Mouse (Mus musculus) lung, postnatal 36 days (tissue): ENCODE data around the gene Tmem132d.
A peak's percentile ranks its signal among the peaks of the same experiment; 100 is the strongest.

Experiments used
- DNase-seq: peaks from one replicate; pipeline ENCODE4 v3.0.0; 2022; ENCODE audit warnings: mixed read lengths

Tmem132d gene

DNA sequence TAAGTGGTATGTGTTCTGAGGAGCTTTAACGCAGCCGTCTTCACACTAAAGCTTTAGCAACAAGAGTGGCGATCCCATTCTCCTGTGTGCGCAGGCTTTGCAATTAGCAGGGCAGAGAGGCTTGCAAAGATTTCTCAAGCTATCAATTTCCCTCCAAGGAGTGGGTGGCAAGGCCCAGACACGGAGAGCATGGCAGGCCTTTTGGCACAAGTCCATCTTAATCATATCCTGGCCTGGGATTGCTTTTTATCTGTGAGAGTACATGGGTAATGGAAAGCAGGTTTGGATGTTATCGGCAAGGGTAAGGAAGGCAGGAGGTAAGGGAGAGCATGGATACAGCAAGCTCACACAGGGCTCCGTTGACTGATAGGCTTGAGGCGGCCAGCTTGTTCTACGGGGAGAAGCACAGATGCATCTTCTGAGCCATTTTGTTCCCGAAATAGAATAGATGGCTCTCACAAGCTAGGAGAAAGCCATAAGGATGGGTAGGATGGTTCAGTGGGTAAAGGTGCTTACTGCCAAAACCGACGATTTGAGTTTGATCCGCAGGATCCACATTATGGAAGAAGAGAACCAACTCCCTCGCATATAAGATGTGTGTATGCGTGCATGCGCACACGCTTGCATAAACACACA, 228.1 kb downstream of the Tmem132d start:
- no peak for DNase-seq

DNA sequence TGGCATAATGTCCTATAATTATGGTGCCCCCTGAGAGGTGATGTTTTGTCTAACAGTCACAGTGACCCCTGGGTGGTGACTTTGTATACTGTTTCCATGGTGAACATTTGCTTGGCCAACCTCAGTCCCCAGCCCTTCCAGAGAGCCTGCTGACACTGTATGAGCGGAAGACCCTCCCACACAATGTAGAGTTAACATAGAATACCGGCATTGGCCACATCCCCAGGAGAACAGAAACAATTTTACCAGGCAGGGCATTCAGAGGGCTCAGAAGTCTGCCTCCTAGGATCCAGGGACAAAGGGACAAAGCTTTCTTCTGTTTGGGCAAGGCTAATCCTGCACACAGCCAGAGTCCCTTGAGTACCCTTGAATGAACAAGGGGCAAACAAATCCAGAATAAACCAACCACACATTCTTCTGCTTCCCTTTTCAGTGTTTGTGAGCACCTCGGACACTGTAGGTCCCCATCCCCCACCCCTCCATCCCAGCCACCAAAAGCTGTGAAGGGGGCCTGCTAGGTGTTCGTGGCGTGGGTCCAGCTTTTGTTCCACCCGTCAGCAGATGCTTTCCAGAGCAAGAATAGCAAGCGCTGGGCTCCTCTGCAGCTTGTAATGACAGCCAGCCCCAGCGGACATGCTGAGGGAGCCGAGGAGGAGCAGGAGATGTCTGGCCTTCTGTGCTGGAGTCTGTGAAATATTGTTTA, 228.8 kb downstream of the Tmem132d start:
- DNase-seq: peak; percentile 6

DNA sequence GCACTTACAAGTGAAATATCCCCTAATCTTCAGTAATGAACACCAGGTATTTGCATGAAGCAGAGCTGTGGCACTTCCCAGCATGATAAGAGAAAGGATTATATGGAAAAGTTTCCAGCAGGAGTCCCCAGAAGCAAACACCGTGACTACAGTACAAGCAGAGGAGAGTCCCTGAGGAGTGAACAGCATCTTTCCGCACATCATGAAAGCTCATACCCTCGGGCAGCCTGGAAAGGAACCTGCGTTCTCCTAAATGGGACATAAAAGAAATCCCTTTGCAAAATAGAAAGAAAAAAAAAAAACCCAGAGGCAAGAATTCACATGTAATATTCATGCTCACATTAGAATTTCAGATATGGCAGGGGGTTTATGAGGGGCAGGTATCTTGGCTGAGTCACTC, 238.8 kb downstream of the Tmem132d start:
- DNase-seq: no peak

DNA sequence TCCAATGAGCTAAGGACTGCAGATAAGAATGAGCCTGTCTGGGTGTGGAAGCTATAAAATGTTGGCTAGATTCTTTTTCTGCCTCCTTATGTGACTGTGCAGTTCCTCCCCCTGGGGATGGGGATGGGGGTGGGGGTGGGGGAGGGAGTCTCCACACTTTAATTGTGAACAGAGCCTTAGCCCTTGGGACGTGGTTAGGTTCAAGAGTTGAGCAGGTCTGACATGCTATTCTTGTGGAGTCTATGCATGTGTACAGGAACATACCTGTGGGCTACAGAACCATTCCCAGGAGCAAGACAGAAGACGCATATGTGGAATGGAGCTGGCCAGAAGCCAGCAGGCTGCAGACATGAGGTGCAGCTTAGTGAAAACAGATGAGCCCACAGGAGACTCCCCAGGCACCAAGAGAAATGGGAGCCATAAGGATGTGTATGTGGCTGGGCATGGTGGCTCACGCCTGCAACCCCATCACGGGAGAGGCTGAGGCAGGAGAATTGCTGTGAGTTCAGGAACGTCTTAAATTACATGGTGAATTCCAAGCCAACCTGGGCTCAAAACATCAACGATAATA, 240.3 kb downstream of the Tmem132d start:
- DNase-seq: no peak

DNA sequence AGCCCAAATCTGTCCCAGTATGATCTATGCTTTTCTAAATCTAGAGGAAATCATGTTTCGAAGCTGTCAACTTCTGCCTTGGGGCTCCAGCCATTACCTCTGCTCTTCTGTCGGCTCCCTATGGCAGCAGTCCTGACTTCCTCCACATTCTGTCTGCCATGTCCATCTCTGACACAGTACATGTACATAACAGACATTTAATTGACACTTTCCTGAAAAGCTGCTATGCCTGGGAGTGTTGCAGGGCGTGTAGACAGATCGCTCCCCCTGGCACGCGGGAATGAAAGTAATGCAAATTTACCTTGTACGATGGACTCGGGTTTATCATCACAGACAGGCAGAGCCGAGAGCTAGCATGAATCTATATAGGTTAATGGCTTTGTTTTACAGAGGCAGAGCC, 241.2 kb downstream of the Tmem132d start:
- no peak for DNase-seq

DNA sequence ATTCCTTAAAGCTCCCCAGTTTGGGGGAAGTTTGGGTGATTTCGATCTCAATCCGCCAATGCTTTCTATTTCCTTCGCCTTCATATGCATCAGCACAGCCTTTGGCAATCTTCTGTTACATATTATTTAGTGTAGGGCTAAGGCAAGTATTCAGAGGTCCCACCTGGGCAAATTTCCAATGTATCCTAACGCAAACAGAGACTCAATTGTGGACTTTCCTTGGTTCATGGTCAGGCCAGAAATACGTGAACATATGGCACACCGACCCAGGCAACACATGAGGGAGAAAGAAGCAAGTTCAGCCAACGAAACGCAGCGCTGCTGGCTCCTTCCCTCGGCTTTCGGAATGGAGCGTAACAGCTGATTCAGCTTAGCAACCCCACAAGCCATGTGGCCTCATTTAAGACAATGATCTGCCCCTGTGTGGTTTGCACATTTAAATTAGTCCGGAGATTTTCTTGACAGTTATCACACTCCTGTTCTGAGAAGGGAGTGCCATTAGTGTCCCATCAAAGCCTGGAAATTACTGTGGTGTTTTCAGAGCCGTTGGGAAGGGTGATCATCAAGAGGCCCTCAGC, 242.5 kb downstream of the Tmem132d start:
- DNase-seq: no peak

DNA sequence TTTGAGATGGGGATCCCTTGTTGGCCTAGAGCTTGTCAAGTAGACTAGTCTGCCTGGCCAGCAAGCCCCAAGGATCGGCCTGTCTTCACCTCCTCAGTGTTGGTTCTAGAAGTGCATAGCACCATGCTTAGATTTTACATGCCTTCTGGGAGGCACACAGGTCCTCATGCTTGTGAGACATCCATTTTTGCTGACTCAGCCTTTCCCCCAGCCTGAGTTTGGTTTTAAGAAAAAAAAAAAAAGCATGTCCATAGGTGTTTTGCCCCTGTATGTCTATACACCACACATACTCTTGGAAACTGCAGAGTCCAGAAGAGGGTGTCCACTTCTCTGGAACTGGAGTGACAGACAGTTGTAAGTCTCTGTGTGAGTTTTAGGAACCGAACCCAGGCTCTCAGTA, 256.6 kb downstream of the Tmem132d start:
- DNase-seq: no peak

DNA sequence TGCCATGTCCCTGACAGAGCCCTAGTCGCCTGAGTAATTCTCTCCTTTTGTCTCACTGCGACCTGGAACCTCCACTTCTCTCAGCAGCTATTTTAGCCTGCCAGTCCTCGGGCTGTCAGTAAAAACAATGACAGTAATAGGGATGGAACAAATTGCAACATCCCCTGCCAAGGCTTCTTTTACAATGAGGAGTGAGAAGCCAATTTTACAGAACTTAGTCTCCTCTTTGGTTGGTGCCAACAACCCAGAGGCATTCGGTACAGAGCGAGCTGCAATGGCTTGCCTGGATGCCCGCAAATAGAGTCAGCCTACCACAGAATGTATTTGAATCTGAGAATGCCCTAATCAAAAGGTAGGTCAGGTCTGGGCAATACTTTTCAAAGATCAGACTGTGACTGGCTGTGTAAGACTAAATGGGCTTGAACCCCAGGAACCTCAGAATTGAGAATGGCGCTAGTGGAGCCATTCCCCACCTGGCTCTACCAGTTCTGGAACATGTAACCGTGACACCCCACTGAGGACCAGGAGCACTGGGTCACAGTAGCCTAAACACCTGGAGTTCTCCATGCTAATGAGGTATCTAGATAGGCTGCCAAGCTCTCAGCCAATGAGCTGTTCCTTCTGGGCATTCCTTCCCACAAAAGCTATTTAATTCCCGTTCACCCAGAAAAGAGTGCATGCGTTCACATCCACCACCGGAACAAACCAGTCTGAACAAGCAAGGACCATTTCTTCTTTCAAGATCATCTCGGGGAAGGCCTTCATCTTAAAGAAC, 273.8 kb downstream of the Tmem132d start:
- DNase-seq: no peak

DNA sequence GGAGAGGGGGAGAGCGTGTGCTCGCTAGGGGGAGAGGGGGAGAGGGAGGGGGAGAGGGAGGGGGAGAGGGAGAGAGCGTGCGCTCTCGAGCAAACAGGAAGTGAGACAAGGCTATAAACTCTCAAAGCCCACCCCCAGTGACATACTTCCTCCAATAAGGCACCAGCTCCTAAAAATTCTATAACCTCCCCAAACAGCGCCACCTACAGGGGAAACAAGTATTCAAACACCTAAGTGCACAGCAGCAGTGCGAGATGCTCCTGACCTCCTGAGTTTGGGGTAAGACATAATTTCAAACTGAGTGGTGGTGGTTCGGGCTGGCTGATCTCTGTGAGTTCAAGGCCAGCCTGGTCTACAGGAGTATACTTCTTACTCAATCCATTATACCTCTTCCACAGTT, 281.4 kb downstream of the Tmem132d start:
- no peak for DNase-seq

DNA sequence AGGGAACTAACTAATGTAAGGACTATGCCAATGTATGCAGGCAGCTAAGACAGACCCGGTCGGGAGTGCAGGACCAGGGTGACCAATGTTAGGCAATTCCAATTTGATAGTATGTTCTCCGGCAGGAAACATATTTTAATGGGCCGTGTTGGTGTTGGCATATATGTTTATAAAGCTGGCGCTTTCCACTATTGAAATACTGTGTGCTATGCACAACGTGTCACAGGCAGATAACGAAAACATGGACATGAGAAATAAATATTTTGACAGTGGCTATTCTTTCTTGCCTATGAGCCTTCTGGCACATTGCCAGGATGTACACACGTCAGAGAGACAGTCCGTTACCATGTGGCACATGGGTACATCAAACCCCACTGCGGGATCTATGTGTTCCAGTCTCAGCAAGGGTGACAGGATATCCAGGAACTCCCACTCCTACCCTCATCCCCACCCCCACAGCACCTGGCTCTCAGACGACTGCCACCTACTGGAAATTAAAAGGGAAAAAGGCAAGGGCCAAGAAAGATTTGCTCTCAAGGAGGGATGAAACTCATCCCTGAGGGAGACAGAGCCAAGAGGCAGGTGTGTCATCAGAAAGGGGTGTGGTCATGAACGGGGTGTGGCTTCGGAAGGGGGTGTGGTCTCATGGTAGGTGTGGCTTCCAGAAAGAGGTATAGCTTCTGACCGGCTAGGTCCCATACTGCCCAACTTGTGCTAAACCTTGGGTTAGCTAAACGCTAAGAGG, 285.8 kb downstream of the Tmem132d start:
- DNase-seq: peak; percentile 5

DNA sequence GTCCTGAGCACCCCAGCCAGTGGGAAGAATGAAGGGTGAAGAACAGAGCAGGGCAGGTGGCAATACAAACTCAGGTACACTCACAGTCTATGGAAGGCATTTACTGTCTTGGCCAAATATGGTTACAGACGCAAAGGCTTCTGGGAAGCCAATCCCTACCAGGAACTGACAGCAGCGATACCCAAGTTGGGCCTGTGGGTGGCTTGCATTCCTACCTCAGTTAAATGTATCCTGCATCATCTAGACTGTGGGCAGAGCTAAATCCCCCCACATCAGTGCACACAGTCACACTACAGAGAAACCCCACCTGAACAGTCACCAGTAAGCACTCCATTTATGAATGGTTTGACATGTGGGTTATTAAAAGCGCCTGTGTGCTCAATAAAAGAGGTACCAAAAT, 288.1 kb downstream of the Tmem132d start:
- no peak for DNase-seq

DNA sequence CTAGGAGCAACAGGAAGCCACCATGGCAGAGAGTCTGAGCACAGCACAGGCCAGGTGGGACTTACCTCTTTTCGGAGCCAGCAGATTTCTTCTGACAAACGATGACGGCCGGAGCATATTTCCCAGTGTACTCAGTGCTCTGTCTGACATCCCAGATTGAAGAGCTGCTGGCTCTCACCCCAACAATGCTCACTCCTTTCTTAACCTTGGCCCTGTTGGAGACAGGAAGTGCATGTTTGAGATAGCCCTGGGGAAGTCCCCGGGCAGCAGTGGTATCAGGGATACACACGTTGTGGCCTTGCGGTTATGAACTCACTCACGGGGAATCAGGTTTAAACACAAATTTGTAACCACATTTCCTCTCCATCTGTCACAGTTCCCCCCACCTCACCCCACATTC, 296.1 kb downstream of the Tmem132d start:
- DNase-seq: no peak

DNA sequence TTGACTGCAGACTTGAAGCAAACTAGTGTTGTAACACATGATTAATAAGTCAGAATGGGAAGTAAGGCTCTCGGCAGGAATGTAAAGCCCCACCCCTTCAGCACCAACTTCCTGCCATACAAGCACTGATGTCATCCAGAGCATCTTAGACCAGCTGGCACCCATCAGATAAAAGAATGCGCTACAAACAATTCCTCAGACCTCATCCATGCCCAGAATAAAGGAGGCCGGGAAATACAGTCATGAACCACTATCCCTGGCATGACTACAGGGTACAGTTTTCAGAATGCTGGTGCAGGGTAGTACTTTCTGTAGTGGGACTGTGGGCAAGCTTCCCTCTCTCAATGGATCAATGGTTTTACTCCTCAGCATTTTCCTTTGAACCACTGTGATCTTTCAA, 310.2 kb downstream of the Tmem132d start:
- peak; percentile 4 for DNase-seq

DNA sequence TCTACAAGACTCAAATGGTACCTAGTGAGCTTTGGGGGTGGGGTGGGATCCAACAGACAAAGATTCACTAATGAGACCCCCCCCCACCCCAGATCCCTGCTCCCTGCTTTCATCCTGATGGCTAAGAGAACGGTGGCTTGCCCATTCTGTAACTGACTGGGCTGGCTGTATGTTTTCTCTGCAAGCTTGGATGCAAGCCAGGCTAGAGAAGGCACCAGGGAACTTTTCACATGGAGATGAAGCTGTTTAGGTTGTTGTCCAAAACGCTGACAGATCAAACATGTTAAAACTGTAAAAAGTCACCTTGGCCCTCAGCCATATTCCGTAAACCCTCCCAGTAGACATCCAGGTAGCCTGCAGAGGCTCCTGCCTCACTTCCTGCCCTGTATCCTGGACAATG, 313.7 kb downstream of the Tmem132d start:
- no peak for DNase-seq

DNA sequence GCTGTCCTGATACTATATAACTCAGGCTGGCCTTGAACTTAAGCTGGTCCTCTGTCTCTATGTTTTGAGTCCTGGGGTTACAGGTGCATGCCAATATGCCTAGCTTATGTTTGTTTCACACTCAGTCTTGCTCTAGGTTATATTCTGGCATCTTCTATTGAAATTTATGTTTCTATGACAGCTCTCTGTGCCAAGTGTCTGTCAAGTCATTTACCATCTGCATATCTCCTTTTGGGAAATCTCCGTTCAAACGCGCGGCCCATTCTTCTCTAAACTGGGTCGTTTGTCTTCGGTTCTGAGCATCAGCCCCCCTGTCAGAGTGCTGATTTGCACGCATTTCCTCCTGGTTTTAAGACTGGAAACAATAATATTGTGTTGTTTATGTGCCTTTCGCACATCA, 319.8 kb downstream of the Tmem132d start:
- no peak for DNase-seq

DNA sequence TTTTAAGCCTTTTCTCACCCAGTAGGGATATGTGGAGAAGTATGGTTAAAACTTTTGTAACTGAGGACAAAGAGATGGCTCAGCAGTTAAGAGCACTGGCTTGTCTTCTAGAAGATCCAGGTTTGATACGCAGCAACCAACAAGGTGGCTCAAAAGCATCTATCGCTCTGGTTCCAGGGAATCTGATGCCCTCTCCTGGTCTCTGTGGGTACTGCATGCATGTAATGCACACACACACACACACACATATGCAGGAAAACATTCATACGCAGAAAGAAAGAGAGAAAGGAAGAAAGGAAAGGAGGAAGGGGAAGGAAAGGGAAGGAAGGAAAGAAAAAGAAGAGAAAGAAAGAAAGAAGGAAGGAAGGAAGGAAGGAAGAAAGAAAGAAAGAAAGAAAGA, 320.4 kb downstream of the Tmem132d start:
- no peak for DNase-seq

DNA sequence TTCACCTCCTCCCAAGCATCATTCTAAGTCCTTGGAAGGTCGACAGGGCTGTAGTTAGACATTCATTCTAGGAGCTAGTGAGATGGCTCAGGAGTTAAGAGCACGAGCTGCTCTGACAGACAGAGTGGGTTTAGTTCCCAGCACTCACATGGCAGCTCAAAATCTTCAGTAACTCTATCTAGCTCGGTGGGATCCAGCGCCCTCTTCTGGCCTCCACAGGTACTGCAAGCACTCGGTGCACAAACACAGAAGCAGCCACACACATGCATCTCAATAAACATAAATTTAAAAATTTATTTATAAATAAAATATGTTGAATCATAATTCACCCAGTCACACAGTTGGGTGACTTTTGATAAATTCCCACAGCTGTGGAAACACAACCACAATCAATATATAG, 321.2 kb downstream of the Tmem132d start:
- no peak for DNase-seq

DNA sequence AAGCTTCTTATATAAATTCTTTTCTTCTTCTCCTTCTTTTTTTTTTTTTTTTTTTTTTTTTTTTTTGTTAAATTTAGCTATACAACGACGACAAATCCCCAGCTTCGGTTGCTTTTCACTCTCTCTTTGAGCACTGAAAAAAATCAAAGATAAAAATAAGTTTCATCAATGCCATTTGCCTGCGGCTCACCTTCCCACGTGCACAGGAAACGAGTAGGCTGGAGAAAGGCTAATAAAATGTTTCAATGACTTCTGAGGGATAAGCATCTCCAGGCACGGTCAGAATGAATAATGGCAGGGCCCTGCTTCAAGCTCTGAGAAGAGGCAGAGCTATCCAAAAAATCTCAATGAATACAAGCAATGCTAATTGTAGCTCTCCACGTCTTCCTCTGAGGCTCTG, 330.3 kb downstream of the Tmem132d start:
- no peak for DNase-seq

DNA sequence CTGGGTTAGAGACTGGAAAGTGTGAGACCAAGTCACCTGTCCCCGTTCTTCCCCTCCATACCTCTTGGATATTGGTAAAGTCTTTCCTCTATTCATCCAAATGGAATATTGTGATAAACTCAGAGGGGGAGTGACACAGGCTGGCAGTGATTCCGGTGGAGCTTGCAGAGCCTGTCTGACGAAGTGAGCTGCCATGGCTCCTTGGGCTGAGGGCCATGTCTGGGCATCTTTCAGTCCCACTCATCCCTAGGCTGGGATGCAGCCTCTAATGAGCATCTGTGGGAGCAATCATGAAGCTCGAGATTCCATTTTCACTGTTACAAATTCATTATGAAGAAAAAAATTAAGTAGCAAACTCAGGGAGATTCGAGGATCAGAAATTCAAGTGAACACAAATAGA, 332.5 kb downstream of the Tmem132d start:
- DNase-seq: no peak

DNA sequence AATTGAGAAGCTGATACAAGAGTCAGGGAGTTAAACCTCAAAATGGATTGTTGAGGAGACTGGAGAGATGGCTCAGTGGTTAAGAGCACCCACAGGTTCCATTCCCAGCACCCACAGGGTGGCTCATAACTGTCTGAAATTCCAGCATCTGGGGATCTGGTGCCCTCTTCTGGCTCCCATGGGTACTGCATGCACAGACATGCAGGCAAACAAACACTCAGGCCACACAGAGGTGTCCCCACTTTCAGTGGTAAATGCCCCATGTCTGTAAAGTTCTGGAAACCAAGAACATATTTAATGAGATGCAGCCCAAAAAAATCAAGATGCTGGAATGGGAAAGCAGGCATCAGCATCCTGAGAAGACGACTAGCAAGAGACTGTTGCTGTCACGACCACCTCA, 333.4 kb downstream of the Tmem132d start:
- no peak for DNase-seq

DNA sequence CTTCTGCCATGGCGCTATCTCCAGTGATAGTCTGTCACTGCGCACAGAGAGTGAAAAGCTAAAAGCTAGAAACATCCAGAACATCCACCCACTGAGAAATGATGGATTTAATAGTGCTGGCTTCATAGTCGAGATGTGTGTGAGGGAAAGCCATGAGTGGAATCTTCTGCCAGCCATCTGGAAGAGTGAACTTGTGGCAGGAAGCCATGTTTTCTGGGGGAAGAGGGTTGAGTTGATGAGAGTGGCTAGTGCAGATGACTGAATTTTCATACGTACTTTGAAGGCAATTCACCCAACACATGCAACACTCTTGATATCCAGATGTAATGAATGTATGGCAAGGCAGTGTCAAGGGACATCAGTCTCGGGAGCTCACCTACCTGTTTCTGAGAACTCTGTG, 342.3 kb downstream of the Tmem132d start:
- DNase-seq: no peak

DNA sequence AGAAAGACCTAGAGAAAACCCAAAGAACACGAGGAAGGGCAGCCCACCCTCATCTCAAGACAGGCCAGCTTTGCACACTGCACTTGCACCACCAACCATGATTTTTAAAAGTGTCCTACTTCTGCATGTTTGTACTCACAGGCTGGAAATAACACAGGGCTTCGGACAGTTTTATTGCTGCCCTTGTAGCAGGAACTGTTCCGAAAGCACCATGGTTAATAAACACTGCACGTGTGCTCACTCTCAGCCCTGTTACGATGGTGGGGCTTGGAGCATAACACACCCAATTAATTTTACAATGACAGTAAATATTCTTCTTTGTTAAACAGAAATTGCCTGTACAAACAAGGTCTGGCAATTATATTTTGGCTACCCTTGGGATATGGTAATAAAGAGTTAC, 357.4 kb downstream of the Tmem132d start:
- DNase-seq: no peak

DNA sequence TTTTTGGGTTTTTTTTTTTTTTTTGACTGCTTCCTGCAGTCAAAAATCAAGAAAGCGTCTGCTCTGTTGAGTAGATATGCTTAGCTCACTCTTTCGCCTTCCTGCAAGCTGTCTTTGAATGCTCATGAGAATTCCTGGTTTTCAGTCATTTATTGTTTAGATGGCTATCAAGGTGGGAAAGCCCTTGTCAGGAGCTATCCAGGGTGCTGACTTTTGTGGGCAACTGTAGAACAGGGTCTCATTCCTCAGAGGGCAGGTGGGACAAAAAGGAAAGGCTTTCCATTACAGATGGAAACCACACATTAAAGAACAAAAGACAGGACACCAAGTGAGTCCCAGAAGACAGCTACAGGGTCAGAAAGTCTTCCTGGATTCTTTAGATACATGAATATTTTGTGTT, 360.3 kb downstream of the Tmem132d start:
- no peak for DNase-seq
